Mouse (Mus musculus): Measurements from ENCODE around the gene Lrrc7.

Gene Lrrc7

GRCm38 (mm10) chr3:158561987-158562360 lies at the start of gene Lrrc7:
Gene Lrrc7 (minus strand): TSS chr3:158562221.
- in situ Hi-C loops (cut with MboI): no loop called here

DNA sequence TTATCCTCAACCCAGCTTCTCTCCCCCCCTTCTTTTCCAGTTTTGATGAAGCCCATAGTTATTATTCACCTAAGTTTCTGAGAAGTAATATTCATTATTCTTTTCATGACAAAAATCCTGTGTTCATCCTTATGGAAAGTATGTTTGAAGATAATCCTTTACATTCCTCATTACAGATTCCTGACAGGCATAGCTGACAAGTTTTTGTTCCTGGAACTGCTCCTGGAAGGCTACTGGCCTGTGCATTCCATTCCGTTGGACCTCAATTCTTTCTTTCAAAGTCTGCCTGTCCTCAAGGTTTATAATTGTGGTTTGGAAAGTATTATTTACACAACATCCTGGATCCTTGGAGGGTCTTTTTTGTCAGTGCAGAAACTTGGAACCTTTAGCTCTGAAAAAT lies 45.0 kb upstream of the Lrrc7 start:
- in situ Hi-C loops (cut with MboI): no loop called here

DNA sequence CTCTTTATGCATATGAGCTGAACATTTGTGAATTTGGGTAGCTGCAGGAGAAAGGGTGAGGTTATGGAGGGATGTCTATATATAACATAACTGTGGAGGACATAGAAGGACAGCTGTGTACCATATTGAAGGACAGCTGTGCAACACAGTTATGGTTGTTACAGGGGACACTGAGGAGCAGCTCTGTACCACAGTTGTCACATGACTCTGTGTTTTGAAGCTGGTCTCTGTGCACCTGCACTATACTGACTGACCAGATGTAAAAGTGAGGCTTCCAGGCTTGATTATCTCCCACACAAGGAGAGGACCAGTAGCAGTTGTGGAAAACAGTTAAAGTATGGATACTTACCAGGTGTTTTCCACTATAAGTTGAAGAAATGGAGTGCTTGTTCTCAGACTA lies 43.3 kb upstream of the Lrrc7 start:
- in situ Hi-C loops (cut with MboI): no loop called here

DNA sequence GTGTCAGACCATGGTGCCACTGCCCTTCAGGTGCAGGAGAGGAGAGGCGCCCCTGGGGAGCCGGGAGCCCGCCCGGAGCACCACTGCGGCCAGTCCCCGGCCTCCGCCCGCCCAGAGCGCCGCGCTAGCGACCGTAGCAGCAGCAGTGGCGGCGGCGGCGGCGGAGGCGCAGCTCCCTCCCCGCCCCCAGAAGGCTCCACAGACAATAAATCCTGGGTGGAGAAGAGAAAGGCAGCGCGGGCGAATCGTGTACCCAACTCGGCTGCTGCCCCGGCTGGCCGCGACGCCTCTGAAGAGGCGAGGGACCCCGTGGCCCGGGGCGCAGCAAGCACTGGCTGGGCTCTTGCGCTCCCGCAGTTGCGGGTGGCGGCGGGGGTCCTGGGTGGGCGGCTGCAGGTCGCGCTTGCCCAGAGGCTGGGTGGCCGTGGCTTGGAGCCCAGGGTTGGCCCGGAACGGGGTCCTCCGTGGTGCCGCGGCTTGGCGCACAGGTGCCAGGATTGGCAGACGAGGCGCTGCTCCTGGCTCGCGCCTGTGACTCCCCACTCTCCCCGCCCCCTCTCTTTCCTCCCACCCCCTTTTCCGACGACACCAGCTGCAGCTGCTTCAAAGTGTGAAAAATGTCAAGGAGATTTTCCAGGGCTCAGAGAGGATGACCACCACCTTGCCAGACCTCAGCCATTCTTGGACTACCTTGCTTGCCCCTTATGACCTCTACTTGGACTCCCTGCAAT lies 600 bp downstream of the Lrrc7 start:
- in situ Hi-C loops (cut with MboI): no loop called here

GRCm38 (mm10) chr3:158560891-158561255 lies 1.1 kb downstream of the Lrrc7 start:
- in situ Hi-C loops (cut with MboI): no loop called here

DNA sequence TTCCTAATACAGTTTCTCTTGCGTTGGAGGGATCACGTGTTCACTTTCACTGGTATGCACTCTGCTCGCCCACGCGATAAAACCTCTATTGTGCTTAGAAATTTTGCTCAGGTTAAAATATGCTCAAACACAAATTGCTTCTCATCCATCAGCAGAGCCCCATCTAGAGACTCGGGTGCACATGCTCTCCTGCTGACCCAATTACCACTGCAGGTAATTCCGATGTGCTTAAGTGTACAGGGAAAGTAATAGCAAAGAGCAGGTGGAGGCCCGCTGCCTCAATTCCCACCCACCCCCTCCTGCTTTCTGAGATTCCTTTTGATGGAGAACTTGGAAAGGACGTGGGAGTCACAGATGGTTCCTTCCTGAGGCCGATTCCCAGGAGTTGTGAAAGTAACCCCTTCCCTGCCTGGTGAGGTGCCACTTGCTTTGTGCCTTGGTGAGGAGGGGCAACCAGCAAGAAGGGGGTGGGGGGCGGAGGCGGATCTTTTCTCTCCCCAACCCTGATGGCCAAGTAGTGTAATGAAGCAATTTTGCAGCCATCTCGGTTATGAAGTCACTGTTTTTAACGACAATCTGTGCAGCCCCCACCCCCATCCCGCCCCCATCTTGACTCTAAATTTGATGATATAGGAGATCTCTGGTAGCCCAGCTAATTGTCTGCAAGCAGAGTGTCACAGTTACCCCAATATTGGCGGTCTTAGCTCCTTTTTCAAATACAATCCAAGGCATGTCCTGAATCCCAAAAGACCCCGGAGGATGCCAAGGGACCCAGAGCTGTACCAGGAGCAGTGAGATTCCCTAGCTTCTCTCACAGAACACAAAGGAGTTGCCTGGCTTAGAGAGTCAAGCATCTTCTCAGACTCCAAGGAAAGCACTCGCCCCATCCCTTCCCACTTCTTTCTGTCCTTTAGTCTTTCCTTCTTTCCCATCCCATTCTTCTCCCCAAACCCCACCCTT lies 2.0 kb downstream of the Lrrc7 start:
- in situ Hi-C loops (cut with MboI): no loop called here

DNA sequence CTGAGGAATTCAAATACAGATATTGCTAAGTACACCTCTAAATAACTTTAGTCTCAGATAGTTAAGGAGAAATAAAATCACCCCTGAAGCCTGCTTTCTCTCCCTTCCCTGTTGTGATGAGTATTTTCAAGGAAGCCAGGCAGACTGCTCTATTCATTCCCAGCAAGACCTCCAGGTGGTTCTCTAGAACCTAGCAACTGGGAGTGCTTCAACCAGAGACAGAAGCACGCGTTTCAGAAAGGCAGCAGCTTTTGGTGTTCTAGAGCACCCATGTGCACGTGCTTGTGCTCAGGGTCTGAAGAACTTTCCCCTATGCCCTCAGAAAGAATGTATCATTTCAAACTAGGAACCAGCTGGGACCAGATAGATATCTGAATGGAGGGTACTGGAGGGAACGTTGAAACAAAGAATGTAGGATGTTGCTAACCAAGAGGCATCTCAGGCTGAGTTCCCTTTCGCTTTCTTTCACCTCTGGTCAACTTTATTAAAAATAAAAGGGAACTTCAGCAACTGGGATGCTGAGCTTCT lies 2.8 kb downstream of the Lrrc7 start:
- in situ Hi-C loops (cut with MboI): no loop called here

DNA sequence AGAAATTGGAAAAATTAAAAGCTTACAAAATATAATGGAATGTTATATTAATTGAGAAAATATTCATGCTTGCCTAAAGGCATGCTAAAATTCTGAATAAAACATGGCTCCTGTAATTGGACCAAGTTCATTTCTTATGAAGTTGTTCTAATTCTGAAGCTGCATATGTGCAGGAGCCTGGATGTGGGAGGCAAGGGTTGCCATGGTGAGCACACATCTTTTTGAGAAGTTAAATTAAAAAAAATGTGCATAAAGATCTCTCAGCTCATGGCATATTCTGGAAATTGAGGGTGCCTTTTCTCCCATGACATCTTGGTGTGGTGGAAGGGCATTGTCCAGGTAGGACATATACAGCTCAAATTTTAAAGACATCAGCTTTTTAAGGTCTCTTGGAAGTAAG lies 3.4 kb downstream of the Lrrc7 start:
- in situ Hi-C loops (cut with MboI): no loop called here

GRCm38 (mm10) chr3:158554280-158554679 lies 7.7 kb downstream of the Lrrc7 start:
- in situ Hi-C loops (cut with MboI): no loop called here

- in situ Hi-C loops (cut with MboI): no loop called here
Measured at GRCm38 (mm10) chr3:158552105-158552504, 9.9 kb downstream of the Lrrc7 start.

GRCm38 (mm10) chr3:158543481-158543880 lies 18.5 kb downstream of the Lrrc7 start:
- in situ Hi-C loops (cut with MboI): no loop called here

GRCm38 (mm10) chr3:158532859-158533258 lies 29.2 kb downstream of the Lrrc7 start:
- in situ Hi-C loops (cut with MboI): no loop called here

- in situ Hi-C loops (cut with MboI): no loop called here
Measured at GRCm38 (mm10) chr3:158528471-158528870, 33.5 kb downstream of the Lrrc7 start.

- in situ Hi-C loops (cut with MboI): no loop called here
Measured at GRCm38 (mm10) chr3:158493730-158494129, 68.3 kb downstream of the Lrrc7 start.

GRCm38 (mm10) chr3:158479677-158480076 lies 82.3 kb downstream of the Lrrc7 start:
- in situ Hi-C loops (cut with MboI): no loop called here

DNA sequence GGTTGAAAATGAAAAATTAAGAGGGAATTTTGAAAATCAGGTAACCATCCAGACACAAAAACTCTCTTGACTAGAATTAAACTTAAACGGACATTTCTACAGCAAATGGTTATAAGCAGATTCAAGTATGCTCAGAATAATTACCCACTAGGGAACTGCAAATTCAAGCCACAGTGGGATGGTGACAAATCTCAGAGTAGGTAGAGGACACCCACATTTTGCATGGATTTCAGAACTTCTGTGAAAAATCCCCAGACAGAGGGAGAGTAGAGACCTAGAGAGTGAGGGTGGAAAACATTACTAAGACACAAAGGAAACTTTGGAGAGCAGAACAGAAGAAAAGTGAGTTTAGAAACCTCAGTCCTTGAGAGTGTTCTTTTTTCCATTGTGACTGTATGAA lies 161.4 kb downstream of the Lrrc7 start:
- in situ Hi-C loops (cut with MboI): no loop called here

DNA sequence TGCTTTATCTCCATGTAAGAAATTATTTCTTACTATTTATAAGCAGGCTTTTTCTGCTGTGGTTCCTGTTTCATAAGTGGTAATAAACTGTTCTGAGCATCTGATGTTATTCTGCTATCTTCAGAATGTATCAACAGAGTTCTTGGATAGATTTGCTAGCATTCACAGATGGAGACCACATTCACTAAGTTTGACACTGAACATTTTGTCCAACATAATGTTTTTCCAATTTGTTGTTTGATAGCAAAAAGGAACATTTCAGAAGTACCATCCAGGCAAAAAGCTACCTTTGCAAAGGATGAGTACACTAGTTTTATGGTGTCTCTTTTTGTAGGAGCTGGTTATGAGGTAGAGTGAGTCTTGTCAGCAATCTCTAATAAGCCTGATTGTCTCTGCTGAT lies 170.5 kb downstream of the Lrrc7 start:
- in situ Hi-C loops (cut with MboI): no loop called here

DNA sequence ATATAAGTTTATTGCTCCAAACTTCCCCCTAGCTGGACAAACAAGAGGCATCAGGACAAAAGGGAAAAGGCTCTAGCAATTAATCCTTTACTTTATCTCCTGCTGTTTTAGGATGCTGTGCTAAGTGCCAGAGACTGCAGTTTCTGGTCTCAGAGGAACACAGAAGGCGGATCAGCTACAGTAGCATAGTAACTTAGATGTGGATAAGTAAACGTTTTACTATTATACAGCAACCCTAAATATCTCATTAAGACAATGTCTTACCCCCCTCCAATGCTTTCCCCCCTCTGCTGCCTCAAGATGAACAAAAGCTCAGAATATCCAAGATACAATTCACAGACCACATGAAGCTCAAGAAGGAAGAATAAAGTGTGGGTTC lies 174.0 kb downstream of the Lrrc7 start:
- in situ Hi-C loops (cut with MboI): no loop called here

DNA sequence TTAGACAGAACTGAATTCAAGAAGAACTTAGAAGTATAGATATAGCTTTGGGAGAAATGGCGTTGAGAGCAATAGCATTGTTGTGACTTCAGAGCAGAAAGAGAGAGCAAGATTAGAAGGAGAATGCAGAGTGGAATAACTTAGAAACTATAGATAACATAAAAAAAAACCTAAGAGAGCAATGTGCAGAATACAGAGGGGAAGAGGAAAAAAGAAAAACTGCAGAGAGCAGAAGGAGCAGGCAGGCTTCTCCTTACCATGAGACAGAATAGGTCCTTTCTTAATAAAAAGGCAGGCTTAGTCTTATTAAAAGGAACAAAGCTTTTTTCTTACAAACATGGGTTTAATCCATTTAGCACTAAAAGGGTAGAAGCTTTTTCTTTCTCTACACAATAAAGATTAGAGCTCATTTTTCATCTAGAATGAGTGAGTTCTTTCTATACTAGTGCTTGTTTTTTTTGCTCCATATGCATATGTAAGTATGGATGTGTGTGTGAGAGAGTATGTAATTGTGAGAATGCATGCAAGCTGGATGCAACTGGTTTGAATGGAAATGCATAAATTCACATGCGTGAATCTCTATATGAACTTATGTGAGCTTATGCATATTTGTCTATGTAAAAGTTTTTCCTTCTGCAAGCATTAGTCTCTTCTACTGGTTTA lies 174.5 kb downstream of the Lrrc7 start:
- in situ Hi-C loops (cut with MboI): no loop called here

GRCm38 (mm10) chr3:158386848-158387247 lies 175.2 kb downstream of the Lrrc7 start:
- in situ Hi-C loops (cut with MboI): no loop called here

DNA sequence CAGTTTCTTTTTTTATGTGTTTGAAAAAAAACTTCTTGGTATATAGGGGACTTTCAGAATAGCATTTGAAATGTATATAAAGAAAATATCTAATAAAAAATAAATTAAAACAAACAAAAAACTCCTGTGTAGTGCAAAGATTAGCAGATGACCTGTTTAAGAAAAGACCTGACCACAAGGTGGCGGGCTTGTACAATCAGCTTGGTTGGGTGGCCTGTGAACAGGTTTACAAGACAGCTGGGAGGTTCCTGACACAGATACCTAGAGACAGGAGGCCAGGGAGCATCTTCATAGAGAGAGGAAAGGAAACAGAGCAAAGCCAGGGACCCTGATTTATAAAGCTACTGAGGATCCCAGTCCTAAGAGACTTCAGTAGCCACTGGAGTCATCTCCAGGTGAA lies 186.1 kb downstream of the Lrrc7 start:
- in situ Hi-C loops (cut with MboI): no loop called here

DNA sequence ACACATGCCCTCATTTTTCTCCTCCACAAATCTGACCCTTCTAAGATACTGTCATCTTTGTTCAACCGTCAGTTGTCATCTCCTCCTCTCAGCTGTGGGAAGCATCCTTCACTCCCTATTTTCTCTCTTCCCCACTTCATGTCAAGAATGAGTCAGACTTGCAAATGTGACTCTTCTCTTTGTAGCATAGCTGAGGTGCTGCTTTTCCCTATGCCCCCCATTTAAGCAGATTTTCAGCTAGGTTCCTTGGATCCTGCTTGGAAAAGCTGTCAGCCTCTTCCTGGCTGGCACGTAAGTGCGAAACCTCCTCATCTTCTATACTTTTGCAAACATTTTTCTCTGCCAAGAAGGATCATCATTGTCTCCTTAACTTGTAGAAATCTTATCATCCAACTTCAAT lies 192.9 kb downstream of the Lrrc7 start:
- in situ Hi-C loops (cut with MboI): no loop called here
